Mouse (Mus musculus): ENCODE results near the gene Ifit1bl2.
"Not testable (repeated sequence)": the region's sequence is repeated elsewhere in the genome, so short reads cannot be mapped to it uniquely, and the experiment has no call there.

The Ifit1bl2 gene

GRCm38 (mm10) chr19:34640623-34641022, at the start of gene Ifit1bl2, which contains the start of gene Ifit1:
Ifit1bl2 (minus strand) TSS chr19:34640743.
Ifit1 (plus strand) TSS chr19:34640871.
- in situ Hi-C loops (cut with MboI; ENCODE audit: unreplicated experiment in 2 of 2) = no loop called here

- in situ Hi-C loops (cut with MboI; ENCODE audit: unreplicated experiment in 2 of 2) = loop anchor here (5.0 to 25.0 kb wide), 3 partner anchors 72 to 227 kb away; partner anchors contain the start of genes Kif20b (in 1 of the 2) and Pank1 (in 1 of the 2)
Measured at GRCm38 (mm10) chr19:34685530-34685929, 45.0 kb upstream of the Ifit1bl2 start.

DNA sequence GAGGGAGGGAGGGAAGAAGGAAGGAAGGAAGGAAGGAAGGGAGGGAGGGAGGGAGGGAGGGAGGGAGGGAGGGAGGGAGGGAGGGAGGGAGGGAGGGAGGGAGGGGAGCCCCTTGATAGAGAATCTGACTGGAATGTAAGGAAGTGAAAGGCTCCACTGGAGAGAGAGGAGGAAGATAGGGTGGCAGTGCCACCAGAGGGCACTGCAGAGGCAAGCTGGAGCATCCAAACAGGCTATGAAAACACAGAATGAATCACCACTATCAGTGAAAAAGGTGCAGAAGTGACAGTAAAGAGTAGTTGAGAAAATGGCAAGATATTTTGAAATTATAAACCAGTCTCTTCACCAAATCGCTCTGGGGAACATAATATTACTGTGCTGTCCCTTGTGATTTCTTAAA, 44.3 kb upstream of the Ifit1bl2 start:
- in situ Hi-C loops (cut with MboI; ENCODE audit: unreplicated experiment in 2 of 2) = loop anchor here (5.0 to 25.0 kb wide), 3 partner anchors 72 to 227 kb away; partner anchors contain the start of genes Kif20b (in 1 of the 2) and Pank1 (in 1 of the 2)

- in situ Hi-C loops (cut with MboI; ENCODE audit: unreplicated experiment in 2 of 2) = loop anchor here (25.0 kb wide), 2 partner anchors 209 to 234 kb away; partner anchors contain the start of genes Kif20b (in 1 of the 2) and Pank1 (in 1 of the 2)
Measured at GRCm38 (mm10) chr19:34678428-34678827, 37.9 kb upstream of the Ifit1bl2 start.

DNA sequence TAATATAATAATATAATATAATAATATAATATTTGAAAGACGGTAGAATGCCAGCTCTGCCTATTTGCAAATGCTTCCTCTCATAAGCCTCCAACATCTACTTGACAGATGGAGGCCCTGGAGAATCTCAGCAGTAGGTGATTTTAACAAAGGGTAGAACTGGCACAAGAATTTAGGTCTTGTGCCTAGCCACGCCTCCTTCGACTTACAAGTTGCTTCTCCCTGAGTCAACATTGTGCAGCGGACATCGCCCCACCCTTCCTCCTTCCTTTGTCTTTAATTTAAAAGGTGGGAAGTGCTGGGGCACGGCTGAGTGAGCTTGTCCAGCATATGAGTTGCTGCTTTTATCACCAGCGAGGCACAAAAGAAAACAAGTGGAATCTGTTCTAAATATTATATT, 32.9 kb upstream of the Ifit1bl2 start:
- in situ Hi-C loops (cut with MboI; ENCODE audit: unreplicated experiment in 2 of 2) = loop anchor here (25.0 kb wide), 2 partner anchors 1286 to 1764 kb away; partner anchors contain the start of gene Rnls (in 1 of the 2)

- in situ Hi-C loops (cut with MboI; ENCODE audit: unreplicated experiment in 2 of 2) = loop anchor here (5.0 to 25.0 kb wide), 9 partner anchors 106 to 1771 kb away; partner anchors contain the start of gene Rnls (in 1 of the 2)
Measured at GRCm38 (mm10) chr19:34666127-34666526, 25.6 kb upstream of the Ifit1bl2 start.

- in situ Hi-C loops (cut with MboI; ENCODE audit: unreplicated experiment in 2 of 2) = loop anchor here (5.0 to 25.0 kb wide), 10 partner anchors 115 to 1775 kb away; partner anchors contain the start of gene Rnls (in 1 of the 2)
Measured at GRCm38 (mm10) chr19:34662740-34663139, 22.2 kb upstream of the Ifit1bl2 start.

- in situ Hi-C loops (cut with MboI; ENCODE audit: unreplicated experiment in 2 of 2) = loop anchor here (5.0 to 25.0 kb wide), 10 partner anchors 115 to 1775 kb away; partner anchors contain the start of gene Rnls (in 1 of the 2)
Measured at GRCm38 (mm10) chr19:34662067-34662507, 21.5 kb upstream of the Ifit1bl2 start.

GRCm38 (mm10) chr19:34656511-34657298, 16.2 kb upstream of the Ifit1bl2 start:
- in situ Hi-C loops (cut with MboI; ENCODE audit: unreplicated experiment in 2 of 2) = loop anchor here (25.0 kb wide), 2 partner anchors 1269 to 1781 kb away; partner anchors contain the start of gene Rnls (in 1 of the 2)

GRCm38 (mm10) chr19:34655227-34655805, 14.8 kb upstream of the Ifit1bl2 start:
- in situ Hi-C loops (cut with MboI; ENCODE audit: unreplicated experiment in 2 of 2) = loop anchor here (25.0 kb wide), 2 partner anchors 1268 to 1782 kb away; partner anchors contain the start of gene Rnls (in 1 of the 2)

DNA sequence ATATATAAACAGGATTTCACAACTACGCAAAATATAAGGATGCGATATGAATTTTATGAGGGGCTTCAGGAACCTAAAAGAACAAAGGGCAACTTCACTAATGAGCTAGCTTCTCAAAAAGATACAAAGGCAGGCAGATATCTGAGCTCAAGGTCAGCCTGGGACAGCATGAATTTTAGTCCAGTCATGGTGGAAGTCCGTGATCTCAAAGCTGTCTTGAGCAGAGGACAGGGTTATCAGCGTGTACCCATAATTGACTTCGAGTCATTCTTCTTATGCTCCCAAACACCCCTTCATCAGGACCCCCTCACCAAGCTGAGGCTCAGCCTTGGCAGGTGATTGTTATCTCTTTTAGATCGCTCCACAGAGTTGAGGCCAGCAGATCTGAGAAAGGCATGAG, 10.5 kb upstream of the Ifit1bl2 start:
- in situ Hi-C loops (cut with MboI; ENCODE audit: unreplicated experiment in 2 of 2) = loop anchor here (25.0 kb wide), 2 partner anchors 1264 to 1786 kb away; partner anchors contain the start of gene Rnls (in 1 of the 2)

DNA sequence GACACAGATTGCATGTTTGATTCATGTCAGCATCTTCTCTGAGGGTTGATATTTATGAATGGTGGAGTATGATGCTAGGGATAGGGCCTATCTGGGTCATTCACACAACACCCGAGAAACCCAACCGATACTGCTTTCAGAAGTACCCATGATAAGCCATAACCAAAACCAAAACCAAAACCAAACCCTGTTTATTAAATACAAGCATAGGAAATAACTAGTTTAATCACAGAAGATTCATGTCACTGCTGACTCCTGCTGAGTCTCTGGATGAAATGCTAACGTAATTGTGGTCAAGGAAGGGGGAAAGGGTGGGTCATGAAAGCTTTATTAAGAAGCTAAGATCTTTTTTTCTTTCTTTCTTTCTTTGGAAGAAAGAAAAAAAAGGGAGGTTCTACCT, 9.7 kb upstream of the Ifit1bl2 start:
- in situ Hi-C loops (cut with MboI; ENCODE audit: unreplicated experiment in 2 of 2) = loop anchor here (25.0 kb wide), 2 partner anchors 1263 to 1787 kb away; partner anchors contain the start of gene Rnls (in 1 of the 2)

DNA sequence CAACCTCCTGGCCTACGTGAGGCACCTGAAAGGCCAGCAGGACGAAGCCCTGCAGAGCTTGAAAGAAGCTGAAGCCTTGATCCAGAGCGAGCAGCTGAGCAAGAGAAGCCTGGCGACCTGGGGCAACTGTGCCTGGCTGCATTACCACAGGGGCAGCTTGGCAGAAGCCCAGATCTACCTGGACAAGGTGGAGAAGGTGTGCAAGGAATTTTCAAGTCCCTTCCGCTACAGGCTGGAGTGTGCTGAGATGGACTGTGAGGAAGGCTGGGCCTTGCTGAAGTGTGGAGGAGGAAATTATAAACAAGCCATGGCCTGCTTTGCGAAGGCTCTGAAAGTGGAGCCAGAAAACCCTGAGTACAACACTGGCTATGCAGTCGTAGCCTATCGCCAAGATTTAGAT, 7.1 kb upstream of the Ifit1bl2 start:
- in situ Hi-C loops (cut with MboI; ENCODE audit: unreplicated experiment in 2 of 2) = not testable (repeated sequence)

DNA sequence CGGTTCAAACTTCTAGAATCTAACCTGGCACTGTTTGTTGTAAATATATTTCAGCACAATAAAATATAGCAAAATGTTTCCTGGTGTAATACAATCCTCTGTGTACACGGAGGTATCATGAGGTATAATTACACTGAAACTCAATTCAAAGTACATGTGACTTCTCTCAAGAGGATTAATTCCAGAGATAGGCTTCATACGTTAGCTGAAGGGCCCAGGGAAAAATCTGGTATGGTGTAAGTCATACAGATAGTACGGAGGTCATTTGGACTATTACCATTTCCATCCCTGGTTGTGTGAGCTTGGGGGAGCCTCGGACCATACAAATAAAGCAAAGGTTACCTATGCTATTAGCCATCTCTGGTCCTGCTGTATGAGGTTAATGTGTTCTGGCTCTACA, 2.1 kb upstream of the Ifit1bl2 start:
- in situ Hi-C loops (cut with MboI; ENCODE audit: unreplicated experiment in 2 of 2) = no loop called here

- in situ Hi-C loops (cut with MboI; ENCODE audit: unreplicated experiment in 2 of 2) = loop anchor here (5.0 kb wide), 1 partner anchor 90 kb away; no protein-coding TSS in a partner anchor
Measured at GRCm38 (mm10) chr19:34636933-34637557, 3.5 kb downstream of the Ifit1bl2 start.

GRCm38 (mm10) chr19:34633484-34633883, 7.1 kb downstream of the Ifit1bl2 start:
- in situ Hi-C loops (cut with MboI; ENCODE audit: unreplicated experiment in 2 of 2) = no loop called here

DNA sequence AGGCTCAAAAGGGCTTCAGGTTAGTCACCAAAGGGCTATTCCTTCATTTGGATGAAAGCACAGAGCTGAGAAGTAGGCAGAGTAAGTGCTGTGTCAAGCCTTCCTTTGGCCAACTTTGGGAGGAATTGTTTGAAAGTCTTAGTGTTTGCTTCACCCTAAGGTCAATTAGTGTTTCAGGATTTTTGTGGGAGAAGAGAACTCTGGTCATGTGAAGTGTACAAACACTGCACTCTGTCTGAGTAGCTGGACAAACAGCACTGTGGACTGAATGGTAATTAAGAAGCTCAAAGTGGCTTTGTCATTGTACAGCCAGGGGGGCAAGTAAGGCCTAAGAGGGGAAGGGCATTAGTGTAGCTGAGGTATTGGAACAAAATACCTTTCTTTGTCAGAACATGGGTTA, 9.1 kb downstream of the Ifit1bl2 start:
- in situ Hi-C loops (cut with MboI; ENCODE audit: unreplicated experiment in 2 of 2) = no loop called here

DNA sequence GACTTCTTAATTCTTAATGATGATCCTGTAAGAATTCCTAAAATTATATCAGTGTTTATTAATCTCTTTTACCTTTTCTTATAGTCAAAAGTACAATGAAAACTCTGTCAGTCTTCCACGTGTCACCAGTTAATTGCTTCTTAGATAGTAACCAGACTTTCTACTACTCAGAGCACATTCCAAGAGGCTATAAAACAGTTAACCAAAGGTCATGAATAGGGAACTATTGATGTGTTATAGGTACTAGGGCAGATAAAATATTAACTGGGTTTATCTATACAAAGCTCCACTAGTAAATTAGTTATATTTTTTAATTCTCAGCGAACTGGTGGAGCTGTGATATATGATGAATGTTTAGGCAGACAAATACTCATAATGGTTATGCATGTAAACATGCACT, 13.0 kb downstream of the Ifit1bl2 start:
- in situ Hi-C loops (cut with MboI; ENCODE audit: unreplicated experiment in 2 of 2) = no loop called here

DNA sequence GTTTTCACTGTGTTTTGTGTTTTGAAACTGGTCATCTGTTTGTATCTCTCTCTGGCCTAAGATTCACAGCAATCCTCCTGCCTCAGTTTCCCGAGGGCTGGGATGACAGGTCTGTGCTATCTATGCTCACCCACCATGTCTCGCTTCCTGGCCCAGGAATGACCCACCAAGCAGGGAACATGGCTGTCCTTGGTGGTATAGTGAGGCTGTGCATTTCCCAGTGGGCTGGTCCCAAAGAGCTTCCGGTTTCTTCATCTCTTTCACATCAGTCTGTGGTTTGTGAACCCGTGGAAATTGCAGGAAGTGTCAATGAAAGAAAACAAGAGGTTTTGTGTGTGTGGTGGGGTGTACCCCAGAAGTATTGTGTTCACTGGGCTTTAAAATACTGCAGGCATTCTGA, 15.9 kb downstream of the Ifit1bl2 start:
- in situ Hi-C loops (cut with MboI; ENCODE audit: unreplicated experiment in 2 of 2) = no loop called here

DNA sequence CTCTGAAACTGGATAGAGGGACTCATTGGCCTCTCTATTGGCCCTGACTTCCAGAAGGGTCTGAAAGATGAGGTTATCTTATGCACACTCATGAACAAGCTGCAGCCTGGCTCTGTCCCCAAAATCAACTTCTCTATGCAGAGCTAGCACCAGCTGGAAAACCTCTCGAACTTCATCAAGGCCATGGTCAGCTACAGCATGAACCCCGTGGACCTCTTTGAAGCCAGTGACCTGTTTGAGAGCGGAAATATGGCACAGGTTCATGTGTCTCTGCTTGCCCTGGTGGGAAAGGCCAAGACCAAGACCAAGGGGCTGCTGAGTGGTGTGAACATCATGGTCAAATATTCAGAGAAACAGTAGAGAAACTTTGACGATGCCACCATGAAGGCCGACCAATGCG, 16.8 kb downstream of the Ifit1bl2 start:
- in situ Hi-C loops (cut with MboI; ENCODE audit: unreplicated experiment in 2 of 2) = no loop called here

Data from v-Abl transformed pro-B cells (cell line).